Mouse (Mus musculus) stomach, embryonic 16.5 days (tissue): ENCODE results near the gene Spaca1. TPM values are rescaled to one million over a fixed set of nuclear protein-coding genes. Genes with fewer than 3 reads are reported as not detected.
"Not testable (repeated sequence)": the region's sequence is repeated elsewhere in the genome, so short reads cannot be mapped to it uniquely, and the experiment has no call there.

Experiments used
- ATAC-seq: fragments of 200-750 bp; cut with Nextera tagmentation; 2 replicates; pipeline ENCODE4 v1.8.0; 2017; ENCODE audit warnings: moderate number of reproducible peaks, moderate TSS enrichment; ENCODE audit not compliant: insufficient read depth, low FRiP score
- H3K27ac ChIP-seq: fragments of 300-500 bp; sonication (generic); 2 replicates; pipeline ENCODE4 v1.5.1; 2014; ENCODE audit warnings: low read length
- H3K27me3 ChIP-seq: fragments of 300-500 bp; sonication (generic); 2 replicates; pipeline ENCODE4 v1.6.1; 2014; ENCODE audit warnings: low read length, control low read depth, mixed read lengths; ENCODE audit not compliant: control insufficient read depth, insufficient read depth
- H3K36me3 ChIP-seq: fragments of 300-500 bp; sonication (generic); 2 replicates; pipeline ENCODE4 v1.6.1; 2014; ENCODE audit warnings: low read length; ENCODE audit not compliant: control insufficient read depth, insufficient read depth
- H3K4me1 ChIP-seq: fragments of 300-500 bp; sonication (generic); 2 replicates; pipeline ENCODE4 v1.6.1; 2014; ENCODE audit warnings: low read length, control low read depth, mixed read lengths; ENCODE audit not compliant: control insufficient read depth, insufficient read depth
- H3K4me2 ChIP-seq: fragments of 300-500 bp; sonication (generic); 2 replicates; pipeline ENCODE4 v1.6.1; 2014; ENCODE audit warnings: low read depth, low read length, mixed read lengths
- H3K4me3 ChIP-seq: fragments of 300-500 bp; sonication (generic); replicated peaks from 2 replicates; pipeline ENCODE4 v1.5.1; 2014; ENCODE audit warnings: mild to moderate bottlenecking, low read length
- H3K9ac ChIP-seq: fragments of 300-500 bp; sonication (generic); 2 replicates; pipeline ENCODE4 v1.6.1; 2014; ENCODE audit warnings: low read length
- H3K9me3 ChIP-seq: fragments of 300-500 bp; sonication (generic); replicated peaks from 2 replicates; pipeline ENCODE4 v1.6.1; 2016; ENCODE audit warnings: low read length, control low read depth; ENCODE audit not compliant: control insufficient read depth
- WGBS: fragments of 180-500 bp; shearing (Covaris S2); extraction: QIAGEN DNeasy Blood & Tissue Kit; methylation state at CpG from one replicate; pipeline ENCODE4 v1.1.7; 2014; 5-methylcytosine and 5-hydroxymethylcytosine counted together
- polyA plus RNA-seq: library from polyadenylated mRNA; unstranded; fragments of >200 nt; fragmentation: Nextera tagmentation; extraction: Ambion mirVana; gene quantifications from 2 replicates; pipeline ENCODE4 v1.2.1, GENCODE M21; 2015

Gene Spaca1
- polyA plus RNA-seq: 0.57 and 1.0 TPM in 2 replicates

DNA sequence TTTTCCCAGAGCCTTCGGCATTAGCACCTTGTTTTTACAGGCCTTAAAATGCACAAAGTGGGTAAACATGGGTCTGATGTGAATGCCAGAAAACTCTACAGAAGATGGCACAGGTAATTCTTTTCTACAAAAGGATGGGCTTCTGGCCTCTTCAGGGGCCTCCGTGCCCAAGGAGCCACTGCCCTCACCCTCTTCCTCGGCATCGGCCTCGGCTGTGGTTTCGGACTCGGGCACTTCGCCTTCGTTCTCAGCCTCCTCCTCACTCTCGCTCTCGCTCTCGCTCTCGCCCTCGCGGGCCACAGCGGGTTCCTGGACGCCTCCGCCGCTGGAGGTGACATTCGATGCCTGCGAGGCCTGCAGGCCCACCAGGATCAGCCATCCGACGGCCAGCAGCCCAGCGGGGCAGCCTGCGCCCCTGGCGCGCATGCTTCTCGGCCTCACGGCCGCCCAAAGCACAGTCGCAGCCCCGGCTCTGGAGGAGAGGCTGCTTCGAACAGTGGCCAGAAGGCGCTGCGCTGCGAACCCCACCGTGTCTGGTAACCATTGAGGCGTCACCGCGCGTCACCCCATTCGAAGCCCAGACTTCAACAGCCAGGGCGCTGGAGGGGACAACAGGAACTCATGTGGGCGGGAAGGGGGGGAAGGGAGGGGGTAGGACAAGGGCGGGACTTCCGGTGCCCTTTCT is at the start of gene Spaca1:
Spaca1 (minus strand) TSS at position 621 of the 685 bp plus-strand sequence.
- H3K4me1 ChIP-seq: no peaks in the 10 kb centered on the region
- H3K4me3 ChIP-seq: peak within 1 kb of the TSS; percentile 24
- peak within 1 kb of the TSS; percentile 53 for H3K4me2 ChIP-seq
- no peaks in the 10 kb centered on the region for H3K36me3 ChIP-seq
- ATAC-seq: no peak
- H3K9me3 ChIP-seq: no peaks in the 10 kb centered on the region
- H3K9ac ChIP-seq: peak within 1 kb of the TSS; percentile 63
- no peak within 1 kb of the TSS for H3K27ac ChIP-seq
- WGBS: 45% methylated on average over 46 of the region's 46 CpGs
- no peaks in the 10 kb centered on the region for H3K27me3 ChIP-seq

- 81% methylated on average over 5 of the region's 5 CpGs for WGBS
Observed at GRCm38 (mm10) chr4:34087286-34087685, 37.3 kb upstream of the Spaca1 start.

DNA sequence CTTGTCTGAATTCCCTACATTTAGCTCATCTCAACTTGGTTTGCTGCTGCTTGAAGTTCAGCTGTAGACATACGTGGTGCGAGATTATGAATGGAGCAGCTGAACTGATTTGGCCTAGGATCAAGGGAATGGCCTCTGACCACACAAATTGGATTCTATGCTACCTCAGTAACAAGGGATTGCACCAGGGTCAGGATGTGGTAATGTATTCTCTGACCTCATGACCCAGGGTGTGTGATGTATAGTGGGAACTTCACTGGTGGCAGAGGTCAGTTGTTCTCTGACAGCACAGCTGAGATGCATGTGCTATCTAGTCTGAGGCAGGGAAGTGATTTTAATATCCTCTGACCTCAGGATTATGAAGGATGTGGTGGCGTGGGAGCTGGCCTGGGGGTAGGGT is 31.1 kb upstream of the Spaca1 start:
- WGBS: 62% methylated on average over 3 of the region's 3 CpGs
- ATAC-seq: no peak
- no peaks in the 10 kb centered on the region for H3K36me3 ChIP-seq

More at GRCm38 (mm10) chr4:34087286-34087685, 37.3 kb upstream of the Spaca1 start:
- not testable (repeated sequence) for H3K4me1 ChIP-seq, H3K36me3 ChIP-seq, ATAC-seq, H3K27ac ChIP-seq, H3K9me3 ChIP-seq, H3K4me2 ChIP-seq, H3K4me3 ChIP-seq, H3K27me3 ChIP-seq, H3K9ac ChIP-seq

DNA sequence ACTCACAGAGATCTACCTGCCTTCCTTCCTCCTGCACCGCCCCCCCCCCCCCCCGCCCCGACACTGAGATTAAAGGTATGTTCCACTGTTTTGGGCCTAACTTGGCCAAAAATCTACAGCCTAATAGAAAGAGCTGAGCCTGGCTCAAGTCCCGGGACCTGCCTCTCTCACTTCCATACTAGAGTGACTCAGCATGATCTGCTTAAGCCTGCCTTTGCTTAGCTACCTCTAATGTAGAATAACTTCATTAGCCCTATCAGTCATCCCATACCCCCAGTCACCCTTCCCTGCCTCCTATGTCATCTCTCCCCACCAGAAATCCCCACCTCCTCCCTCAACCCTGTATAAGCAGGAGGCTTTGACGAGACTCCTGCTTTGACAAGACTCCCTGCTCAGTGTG is 19.0 kb upstream of the Spaca1 start:
- 62% methylated on average over 3 of the region's 5 CpGs for WGBS
- Histone ChIP-seq H3K9ac (no peak overlapping the region), H3K36me3 (no peaks in the 10 kb centered on the region), H3K9me3 (no peaks in the 10 kb centered on the region), H3K4me1 (no peaks in the 10 kb centered on the region), H3K27me3 (no peaks in the 10 kb centered on the region), H3K4me3 (no peak overlapping the region), H3K4me2 (no peak overlapping the region), H3K27ac (no peak overlapping the region)
- ATAC-seq: no peak

More for the DNA sequence above, 31.1 kb upstream of the Spaca1 start:
- no peak overlapping the region for H3K4me2 ChIP-seq
- no peak overlapping the region for H3K9ac ChIP-seq
- no peaks in the 10 kb centered on the region for H3K9me3 ChIP-seq
- H3K4me3 ChIP-seq: no peak overlapping the region
- H3K4me1 ChIP-seq: no peaks in the 10 kb centered on the region
- no peaks in the 10 kb centered on the region for H3K27me3 ChIP-seq
- no peak overlapping the region for H3K27ac ChIP-seq

- Histone ChIP-seq H3K27me3 (no peaks in the 10 kb centered on the region), H3K27ac (no peak overlapping the region), H3K9me3 (no peaks in the 10 kb centered on the region), H3K4me3 (no peak overlapping the region), H3K4me2 (no peak overlapping the region), H3K36me3 (no peaks in the 10 kb centered on the region), H3K9ac (no peak overlapping the region), H3K4me1 (no peaks in the 10 kb centered on the region)
- WGBS: 52% methylated on average over 1 of the region's 1 CpGs
- ATAC-seq: no peak; the same call in 1 of the 2 replicates
Observed at GRCm38 (mm10) chr4:34058320-34058719, 8.3 kb upstream of the Spaca1 start.

DNA sequence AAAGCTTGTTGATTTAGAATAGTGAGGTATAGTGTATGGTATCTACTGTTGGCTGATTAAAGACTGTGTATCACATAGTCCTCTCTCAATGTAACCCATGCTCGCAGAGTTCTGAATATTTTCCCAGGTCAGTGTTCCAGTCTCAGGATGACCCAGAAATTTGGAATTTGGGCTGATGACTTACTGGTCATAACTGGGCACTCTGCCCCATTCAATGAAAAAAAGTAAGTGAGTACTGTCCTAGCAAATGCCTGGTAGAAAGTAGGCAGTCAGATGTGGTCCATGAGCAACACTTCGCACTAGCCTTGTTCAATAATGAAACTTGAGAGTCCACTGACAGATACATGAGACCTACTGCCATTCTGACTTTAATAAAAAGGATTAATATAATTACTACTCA is 23.2 kb downstream of the Spaca1 start:
- H3K4me3 ChIP-seq: no peak overlapping the region
- H3K4me2 ChIP-seq: no peak overlapping the region
- no peaks in the 10 kb centered on the region for H3K27me3 ChIP-seq
- no peak overlapping the region for H3K9ac ChIP-seq
- ATAC-seq: no peak
- no peaks in the 10 kb centered on the region for H3K36me3 ChIP-seq
- H3K4me1 ChIP-seq: no peaks in the 10 kb centered on the region
- no peaks in the 10 kb centered on the region for H3K9me3 ChIP-seq
- H3K27ac ChIP-seq: no peak overlapping the region
- WGBS: 92% methylated on average over 2 of the region's 2 CpGs

GRCm38 (mm10) chr4:34021456-34021855 is 28.5 kb downstream of the Spaca1 start:
- Histone ChIP-seq H3K27me3 (no peaks in the 10 kb centered on the region), H3K4me3 (no peak overlapping the region), H3K4me2 (no peak overlapping the region), H3K27ac (no peak overlapping the region), H3K9me3 (no peaks in the 10 kb centered on the region), H3K9ac (no peak overlapping the region), H3K36me3 (no peaks in the 10 kb centered on the region), H3K4me1 (no peaks in the 10 kb centered on the region)
- 47% methylated on average over 2 of the region's 2 CpGs for WGBS
- no peak for ATAC-seq

DNA sequence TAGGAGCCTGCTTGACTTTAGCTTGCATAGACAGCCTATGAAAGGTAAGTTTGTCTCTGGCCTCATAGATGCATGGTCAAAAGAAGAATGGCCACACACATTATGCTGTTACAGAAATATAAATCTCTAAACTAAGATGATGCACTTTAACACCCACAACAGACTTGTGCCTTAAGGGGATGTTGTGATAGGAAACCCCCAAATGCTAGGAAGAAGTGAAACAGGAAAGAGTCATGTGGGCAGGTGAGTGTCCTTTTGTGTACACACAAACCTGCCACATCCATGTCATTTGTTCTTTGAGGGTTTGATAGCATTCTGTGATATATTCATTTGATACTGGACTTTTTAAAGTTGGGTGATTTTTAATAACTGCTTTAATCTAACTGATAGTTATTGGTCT is 53.6 kb downstream of the Spaca1 start:
- Histone ChIP-seq H3K4me2 (no peak overlapping the region), H3K9me3 (no peaks in the 10 kb centered on the region), H3K36me3 (no peaks in the 10 kb centered on the region), H3K9ac (no peak overlapping the region), H3K27me3 (no peaks in the 10 kb centered on the region), H3K4me3 (no peak overlapping the region), H3K4me1 (no peaks in the 10 kb centered on the region), H3K27ac (no peak overlapping the region)
- ATAC-seq: no peak

- 52% methylated on average over 3 of the region's 3 CpGs for WGBS
- Histone ChIP-seq H3K4me1 (no peaks in the 10 kb centered on the region), H3K9ac (no peak overlapping the region), H3K27ac (no peak overlapping the region), H3K4me3 (no peak overlapping the region), H3K4me2 (no peak overlapping the region), H3K27me3 (no peaks in the 10 kb centered on the region), H3K9me3 (no peaks in the 10 kb centered on the region; the same call in 1 of the 2 replicates), H3K36me3 (no peaks in the 10 kb centered on the region)
- ATAC-seq: no peak
Observed at GRCm38 (mm10) chr4:33992687-33993086, 57.3 kb downstream of the Spaca1 start.
